Mouse (Mus musculus) cerebellum, adult 8-10 months (tissue): ENCODE data around the gene Mup20.
"Not testable (repeated sequence)": the region's sequence is repeated elsewhere in the genome, so short reads cannot be mapped to it uniquely, and the experiment has no call there.

Experiments
- DNase-seq: peaks from one replicate; pipeline ENCODE4 v3.0.0; 2022

The Mup20 gene

DNA sequence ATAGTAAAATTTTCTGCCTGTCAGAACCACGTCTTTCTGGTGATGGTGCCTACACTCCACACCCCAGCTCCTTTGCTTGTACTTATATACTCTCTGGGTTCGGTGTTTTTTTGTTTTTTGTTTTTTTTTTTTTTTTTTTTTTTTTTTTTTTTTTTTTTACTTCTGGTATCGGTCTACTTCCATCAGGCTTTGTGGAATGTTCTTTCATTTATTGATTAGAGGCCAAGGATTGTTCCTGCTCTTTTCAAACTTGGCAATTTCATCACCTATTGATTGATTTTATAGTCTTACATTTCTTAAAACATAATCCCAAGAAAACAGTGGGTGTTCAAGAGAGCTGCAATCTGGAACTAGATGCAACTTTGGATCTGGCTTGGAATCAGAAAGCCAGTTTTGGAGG is at the start of gene Mup20:
Gene Mup20 (minus strand): TSS at position 101 of the 400 bp plus-strand sequence.
- not testable (repeated sequence) for DNase-seq

GRCm38 (mm10) chr4:62103366-62103765 is 49.4 kb upstream of the Mup20 start:
- DNase-seq, result not testable (repeated sequence)

GRCm38 (mm10) chr4:62087953-62088352 is 34.0 kb upstream of the Mup20 start:
- no peak for DNase-seq

- no peak for DNase-seq
These were observed 33.3 kb upstream of the Mup20 start, which contains the start of gene Mup3 for GRCm38 (mm10) chr4:62087241-62087640. Mup3 (minus strand) TSS chr4:62087342.

- no peak for DNase-seq
These were observed 28.8 kb upstream of the Mup20 start for GRCm38 (mm10) chr4:62082755-62083154.

DNA sequence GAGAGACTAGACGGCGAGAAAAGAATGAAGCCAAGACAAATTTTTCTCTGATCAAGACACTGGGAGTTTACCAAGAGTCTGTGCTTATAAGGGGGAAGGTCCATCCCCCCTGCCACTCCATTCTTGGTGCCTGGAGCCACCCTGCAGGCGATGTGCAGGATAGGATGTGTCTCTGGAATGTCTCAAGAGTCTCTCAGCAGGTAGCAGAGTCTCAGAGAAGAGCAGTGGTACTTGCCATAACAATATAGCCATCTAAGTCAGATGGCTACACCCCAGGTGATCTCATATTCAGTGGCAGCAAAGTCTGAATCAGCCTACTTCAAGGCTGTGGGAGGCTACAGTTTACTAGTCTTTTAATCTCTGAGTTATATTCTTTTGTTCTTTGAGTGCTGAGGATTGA is 21.2 kb upstream of the Mup20 start:
- no peak for DNase-seq

DNA sequence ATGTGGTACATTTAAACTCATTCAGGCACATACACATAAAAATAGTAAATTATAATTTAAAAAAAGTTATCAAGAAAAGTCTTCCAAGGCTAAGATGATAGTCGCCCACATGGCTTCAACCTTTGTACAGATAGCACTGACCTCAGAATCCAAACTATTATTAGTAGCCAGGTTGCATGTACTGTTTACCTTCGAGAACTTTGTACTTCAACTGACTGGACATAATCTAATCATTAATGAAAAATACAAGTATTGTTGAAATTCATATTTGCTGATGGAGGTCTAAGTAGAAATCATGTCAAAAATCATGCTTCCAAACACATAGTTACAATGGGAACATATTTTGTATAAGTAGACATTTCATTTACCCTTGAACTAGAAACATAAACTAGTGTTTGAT is 822 bp upstream of the Mup20 start:
- DNase-seq, result not testable (repeated sequence)

DNA sequence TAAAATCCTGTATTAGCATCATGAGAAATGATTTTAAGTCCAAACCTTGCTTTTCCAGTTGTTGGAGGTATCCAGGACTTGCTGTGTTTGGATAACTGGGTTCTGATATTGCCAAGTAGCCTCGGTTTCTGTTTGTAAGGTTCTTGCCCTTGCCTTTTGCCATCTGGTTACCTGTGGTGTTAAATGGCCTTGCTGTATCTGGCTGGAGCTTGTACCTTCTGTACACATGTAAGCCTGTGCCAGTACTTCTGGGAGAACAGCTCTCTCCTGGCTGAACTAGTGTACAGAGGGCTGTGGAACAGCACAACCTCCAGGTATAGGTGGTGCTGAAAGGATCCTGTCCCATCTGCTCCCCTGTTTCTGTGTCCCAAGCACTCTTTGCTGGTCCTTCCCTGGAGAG is 27.7 kb downstream of the Mup20 start:
- DNase-seq, result no peak

- no peak for DNase-seq
These were observed 29.6 kb downstream of the Mup20 start for GRCm38 (mm10) chr4:62024256-62024959.

- no peak for DNase-seq
These were observed 30.3 kb downstream of the Mup20 start for GRCm38 (mm10) chr4:62023646-62024045.

GRCm38 (mm10) chr4:62023120-62023519 is 30.8 kb downstream of the Mup20 start:
- DNase-seq, result no peak

DNA sequence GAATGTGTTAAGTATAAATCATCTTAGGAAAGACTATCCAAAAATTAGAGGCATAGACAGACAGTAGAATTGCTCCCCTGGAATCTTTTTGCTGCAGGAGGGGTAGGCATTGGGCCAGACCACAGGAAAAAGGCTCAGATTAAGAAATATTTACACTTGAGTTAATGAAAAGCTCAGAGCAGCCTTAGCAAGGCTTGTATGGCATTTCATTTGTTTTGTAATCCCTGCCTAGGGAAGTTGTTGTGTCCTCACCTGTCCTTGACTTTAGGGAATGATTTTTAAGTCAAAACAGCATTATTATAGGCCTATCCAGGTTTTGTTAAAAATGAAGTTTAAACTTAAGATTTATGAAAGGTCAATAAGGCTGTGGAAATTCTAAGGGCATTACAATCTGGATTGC is 33.4 kb downstream of the Mup20 start:
- DNase-seq, result not testable (repeated sequence)
